Mouse (Mus musculus) MEL (cell line): ENCODE results near the gene Ifit3.
"Not testable (repeated sequence)": the region's sequence is repeated elsewhere in the genome, so short reads cannot be mapped to it uniquely, and the experiment has no call there.

Source experiments
- EP300 ChIP-seq, 2 experiments: IDR thresholded peaks; 2 replicates each; pipeline ENCODE4 v1.6.1; 2011; ENCODE audit warnings: improper control_type of control experiment in 2 of 2, low read length in 2 of 2, low read depth in 1 of 2, mild to moderate bottlenecking in 1 of 2
- TAL1 ChIP-seq: IDR thresholded peaks from 2 replicates; pipeline ENCODE4 v1.6.1; 2012; ENCODE audit warnings: mild to moderate bottlenecking, inconsistent platforms, low read length, moderate library complexity, mixed read lengths
- TBP ChIP-seq: IDR thresholded peaks from 2 replicates; pipeline ENCODE4 v1.8.0; 2011; ENCODE audit warnings: low read depth, low read length, improper control_type of control experiment

- not testable (repeated sequence) for TF ChIP-seq TAL1; TBP; EP300 (IDR thresholded peaks at IDR 0.05; ENCODE audit: low read depth in 1 of 2, low read length in 2 of 2)
Observed at GRCm38 (mm10) chr19:34585740-34586458, 2.6 kb downstream of the Ifit3 start.
